Mouse (Mus musculus) heart, postnatal 0 days (tissue): Measurements from ENCODE around the gene Asb4. TPM values are rescaled to one million over a fixed set of nuclear protein-coding genes. Genes with fewer than 3 reads are reported as not detected.

Experiments
- ATAC-seq: fragments of 200-750 bp; cut with Nextera tagmentation; 2 replicates; pipeline ENCODE4 v1.8.0; 2017; ENCODE audit warnings: low read depth, moderate number of reproducible peaks, moderate library complexity; ENCODE audit not compliant: insufficient read depth
- DNase-seq: peaks from one replicate; pipeline ENCODE4 v3.0.0-alpha.2; 2016; ENCODE audit warnings: low spot score
- H3K27ac ChIP-seq: fragments of 300-500 bp; sonication (generic); 2 replicates; pipeline ENCODE4 v1.5.1; 2014; ENCODE audit warnings: low read depth, mild to moderate bottlenecking
- H3K27me3 ChIP-seq: fragments of 300-500 bp; sonication (generic); 2 replicates; pipeline ENCODE4 v1.6.1; 2014; ENCODE audit warnings: low read length, mixed read lengths; ENCODE audit not compliant: control insufficient read depth, insufficient read depth
- H3K36me3 ChIP-seq: fragments of 300-500 bp; sonication (generic); replicated peaks from 2 replicates; pipeline ENCODE4 v1.6.1; 2014; ENCODE audit warnings: low read length, mixed read lengths; ENCODE audit not compliant: control insufficient read depth, insufficient read depth
- H3K4me1 ChIP-seq: fragments of 300-500 bp; sonication (generic); 2 replicates; pipeline ENCODE4 v1.6.1; 2014; ENCODE audit warnings: antibody characterized with exemption; ENCODE audit not compliant: control insufficient read depth, insufficient read depth
- H3K4me2 ChIP-seq: fragments of 300-500 bp; sonication (generic); 2 replicates; pipeline ENCODE4 v1.6.1; 2014; ENCODE audit warnings: low read depth, mild to moderate bottlenecking, low read length, moderate library complexity
- H3K4me3 ChIP-seq: fragments of 300-500 bp; sonication (generic); 2 replicates; pipeline ENCODE4 v1.5.1; 2014; ENCODE audit warnings: low read depth, low read length
- H3K9ac ChIP-seq: fragments of 300-500 bp; sonication (generic); replicated peaks from 2 replicates; pipeline ENCODE4 v1.6.1; 2014; ENCODE audit warnings: low read depth, low read length, mixed read lengths
- H3K9me3 ChIP-seq: fragments of 300-500 bp; sonication (generic); replicated peaks from 2 replicates; pipeline ENCODE4 v1.6.1; 2016; ENCODE audit warnings: low read length; ENCODE audit not compliant: control insufficient read depth
- CTCF ChIP-seq: IDR thresholded peaks from 2 replicates; pipeline ENCODE4 v1.5.1; 2016; ENCODE audit warnings: antibody characterized with exemption, control low read depth, low read depth
- EP300 ChIP-seq: IDR thresholded peaks from 2 replicates; pipeline ENCODE4 v1.6.1; 2016; ENCODE audit warnings: antibody characterized with exemption, low read depth
- WGBS: fragments of 180-500 bp; shearing (Covaris S2); extraction: QIAGEN DNeasy Blood & Tissue Kit; methylation state at CpG from one replicate; pipeline ENCODE4 v1.1.7; 2014; 5-methylcytosine and 5-hydroxymethylcytosine counted together
- polyA plus RNA-seq: library from polyadenylated mRNA; unstranded; fragments of >200 nt; fragmentation: Nextera tagmentation; extraction: Ambion mirVana; gene quantifications from 2 replicates; pipeline ENCODE4 v1.2.1, GENCODE M21; 2015
- total RNA-seq: library from RNA; depleted of rRNA; stranded (reverse); fragments of >200 nt; gene quantifications from 2 replicates; pipeline ENCODE4 v1.2.3, GENCODE M21; 2014; ENCODE audit warnings: low replicate concordance

Gene Asb4
- total and polyA plus RNA-seq, 2 experiments from 2014 or later = 6.5 to 10.6 TPM

DNA sequence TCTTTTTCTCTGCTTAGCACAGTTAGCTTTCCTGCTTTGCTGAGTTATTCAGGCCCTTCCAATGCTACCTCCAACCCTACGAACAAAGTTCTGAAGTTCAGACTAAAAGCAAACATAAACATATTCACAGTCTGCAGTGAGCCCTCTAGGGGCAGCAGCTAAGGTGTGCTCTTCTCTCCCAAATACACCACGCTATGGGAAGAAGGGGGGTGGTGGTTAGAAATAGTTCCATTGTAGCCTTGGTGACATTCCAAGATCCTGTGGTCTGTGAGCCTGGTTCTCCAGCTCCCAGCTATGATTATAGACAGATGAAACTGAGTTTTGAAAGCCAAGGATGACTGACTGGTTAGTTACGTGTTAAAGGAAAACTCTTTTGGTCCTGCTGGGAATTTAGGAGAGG lies 13.6 kb downstream of the Asb4 start:
- ATAC-seq (no peak), DNase-seq (no peak)
- peaks cover 20% of the 10 kb centered on the region for H3K4me1 ChIP-seq
- TF ChIP-seq EP300 = no peak
- TF ChIP-seq CTCF = peak; percentile 42
- no peak overlapping the region for H3K9ac ChIP-seq
- no peaks in the 10 kb centered on the region for H3K9me3 ChIP-seq
- no peak overlapping the region for H3K4me2 ChIP-seq
- H3K36me3 ChIP-seq = no peaks in the 10 kb centered on the region
- no peak overlapping the region for H3K27ac ChIP-seq
- H3K4me3 ChIP-seq = no peak overlapping the region
- 46% methylated on average over 3 of the region's 3 CpGs for WGBS
- no peaks in the 10 kb centered on the region for H3K27me3 ChIP-seq

DNA sequence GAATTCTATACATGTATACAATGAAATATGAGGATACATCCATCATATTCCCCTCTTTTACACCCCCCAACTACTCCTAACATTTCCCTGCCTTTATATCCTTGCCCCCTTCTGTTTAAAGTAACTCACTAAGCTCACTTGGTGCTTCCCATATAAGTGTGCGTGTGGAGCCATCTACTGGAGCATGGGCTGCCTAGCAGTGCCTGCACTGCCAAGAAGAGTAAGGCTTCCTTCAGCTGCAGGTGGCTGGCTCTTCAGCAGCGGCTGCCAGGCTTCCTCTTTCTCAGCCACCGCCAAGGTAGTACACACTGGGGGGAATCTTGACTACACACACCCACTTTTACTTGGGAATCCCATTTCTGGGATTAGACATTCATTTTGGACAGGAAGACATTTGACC lies 18.2 kb downstream of the Asb4 start:
- no peak overlapping the region for H3K9ac ChIP-seq
- no peaks in the 10 kb centered on the region for H3K9me3 ChIP-seq
- 9% methylated on average over 3 of the region's 3 CpGs for WGBS
- peak; percentile 81 for DNase-seq
- H3K4me3 ChIP-seq = no peak overlapping the region
- H3K36me3 ChIP-seq = no peaks in the 10 kb centered on the region
- ATAC-seq = peak; percentile 83
- no peaks in the 10 kb centered on the region for H3K27me3 ChIP-seq
- H3K27ac ChIP-seq = no peak overlapping the region
- peak; percentile 91 for TF ChIP-seq CTCF
- TF ChIP-seq EP300 = no peak
- no peaks in the 10 kb centered on the region for H3K4me1 ChIP-seq
- H3K4me2 ChIP-seq = no peak overlapping the region

DNA sequence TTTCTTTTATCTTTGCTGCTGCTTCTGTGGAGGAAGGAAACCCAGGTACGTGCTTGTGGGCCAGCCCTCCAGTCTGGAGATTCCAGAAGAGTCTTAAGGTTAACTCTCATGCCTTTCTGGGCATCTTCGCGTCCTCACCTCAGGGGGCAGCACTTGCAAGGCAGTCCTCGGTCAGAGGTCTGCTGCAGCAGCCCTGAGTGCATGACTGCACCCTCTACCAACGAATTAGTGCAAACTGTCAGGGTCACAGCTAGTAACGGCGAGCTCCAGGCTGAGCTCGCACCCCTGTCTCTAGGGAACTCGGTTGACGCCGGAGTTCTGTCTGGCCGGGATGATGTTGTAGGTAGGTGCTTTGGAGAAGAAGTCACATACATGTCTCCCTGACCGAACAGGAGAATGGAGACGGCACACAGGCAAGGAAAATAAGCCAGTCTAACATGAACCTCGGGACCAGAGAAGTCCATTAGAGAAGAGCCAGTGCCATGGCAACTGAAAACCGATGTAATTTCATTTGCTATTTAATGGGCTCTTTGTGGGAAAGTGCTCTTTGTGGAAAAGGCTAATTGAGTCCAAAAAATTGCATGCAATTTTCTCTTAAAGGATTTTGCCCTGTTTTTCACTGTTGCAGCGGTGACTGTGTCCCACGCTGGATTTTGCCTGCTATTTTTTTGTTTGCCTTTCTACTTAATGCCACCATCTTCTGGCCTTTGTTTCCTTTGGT lies 20.1 kb downstream of the Asb4 start:
- ATAC-seq = no peak
- H3K4me2 ChIP-seq = no peak overlapping the region
- WGBS = 54% methylated on average over 18 of the region's 18 CpGs
- no peak overlapping the region for H3K4me3 ChIP-seq
- no peaks in the 10 kb centered on the region for H3K9me3 ChIP-seq
- no peaks in the 10 kb centered on the region for H3K4me1 ChIP-seq
- DNase-seq = no peak
- H3K36me3 ChIP-seq = no peaks in the 10 kb centered on the region
- no peak overlapping the region for H3K9ac ChIP-seq
- H3K27me3 ChIP-seq = no peaks in the 10 kb centered on the region
- no peak for TF ChIP-seq EP300
- peak; percentile 26; the same call in 1 of the 2 replicates for TF ChIP-seq CTCF
- no peak overlapping the region for H3K27ac ChIP-seq

DNA sequence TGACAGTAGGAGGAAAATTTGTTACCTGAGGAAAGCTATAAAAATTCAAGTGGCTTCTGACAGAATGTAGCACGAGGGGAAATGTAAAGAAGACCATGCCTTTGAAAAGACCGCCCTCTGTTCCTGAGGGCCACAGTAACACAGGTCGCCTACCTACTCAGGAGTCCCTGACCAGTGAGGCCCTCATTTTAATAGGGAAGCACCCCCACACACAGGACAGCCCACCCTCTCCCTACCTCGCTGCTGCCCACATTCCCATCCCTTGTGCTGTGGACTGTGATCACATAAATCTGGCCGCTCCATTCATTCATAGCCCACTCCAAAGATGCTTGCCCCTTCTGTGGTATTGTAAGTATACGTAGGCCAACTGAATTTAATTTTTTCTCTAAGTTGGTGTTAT lies 20.8 kb downstream of the Asb4 start:
- Histone ChIP-seq H3K4me3 (no peak overlapping the region), H3K4me2 (no peak overlapping the region), H3K9ac (no peak overlapping the region), H3K4me1 (no peaks in the 10 kb centered on the region), H3K27me3 (no peaks in the 10 kb centered on the region), H3K27ac (no peak overlapping the region), H3K36me3 (no peaks in the 10 kb centered on the region), H3K9me3 (no peaks in the 10 kb centered on the region)
- TF ChIP-seq EP300 = no peak
- no peak for TF ChIP-seq CTCF
- 86% methylated on average over 6 of the region's 6 CpGs for WGBS
- DNase-seq = no peak
- no peak for ATAC-seq

DNA sequence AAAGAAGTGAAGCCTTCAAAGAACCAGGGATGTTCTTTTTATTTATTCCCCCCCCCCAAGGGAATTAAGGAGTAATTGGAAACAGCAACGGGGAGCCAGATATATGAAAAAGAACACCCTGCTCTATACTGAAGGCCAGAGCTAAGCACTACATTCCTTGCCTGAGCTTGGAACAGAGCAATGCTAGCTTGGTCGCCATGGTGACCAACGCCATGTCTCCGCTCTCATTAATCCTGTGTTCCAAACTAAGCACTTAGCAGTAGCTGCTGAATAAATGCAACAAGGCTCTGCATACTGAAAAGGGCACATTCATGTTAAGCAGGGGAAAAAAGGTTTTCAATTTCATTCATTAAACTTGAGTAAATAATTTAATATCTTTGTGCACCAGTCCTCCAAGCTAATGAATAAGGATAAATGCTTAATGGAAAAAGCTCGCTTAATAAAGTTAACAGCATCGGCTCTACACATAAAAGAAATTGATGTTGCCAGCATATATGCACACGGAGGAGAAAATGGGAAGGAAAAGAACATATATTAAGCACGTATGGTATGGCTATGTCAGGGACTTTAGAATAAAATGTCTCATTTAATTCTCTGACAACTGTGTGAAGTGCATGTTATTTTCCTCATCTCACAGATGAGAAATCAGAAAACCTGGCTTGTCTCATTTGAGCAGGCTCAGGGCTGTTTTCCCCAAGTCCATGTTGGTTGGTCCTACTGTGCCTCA lies 25.4 kb downstream of the Asb4 start:
- peak; percentile 39; the same call in 1 of the 2 replicates for ATAC-seq
- Histone ChIP-seq H3K9ac (no peak overlapping the region), H3K4me1 (peaks cover 8% of the 10 kb centered on the region; the same call in 1 of the 2 replicates), H3K27ac (no peak overlapping the region), H3K9me3 (no peaks in the 10 kb centered on the region), H3K27me3 (no peaks in the 10 kb centered on the region), H3K36me3 (no peaks in the 10 kb centered on the region), H3K4me3 (no peak overlapping the region), H3K4me2 (no peak overlapping the region)
- TF ChIP-seq EP300 (no peak), CTCF (no peak)
- 70% methylated on average over 8 of the region's 8 CpGs for WGBS
- DNase-seq = no peak
